Mouse (Mus musculus) stomach, adult 2 months (tissue): ENCODE results near the gene Gm21627. TPM values are rescaled to one million over a fixed set of nuclear protein-coding genes. Genes with fewer than 3 reads are reported as not detected.

Experiments
- polyA plus RNA-seq: library from polyadenylated mRNA; depleted of rRNA; stranded (reverse); fragments of >200 nt; gene quantifications from 2 replicates; pipeline ENCODE4 v1.2.3, GENCODE M21; 2012; rRNA removed

Gene Gm21627
- not detected in 2 replicates for polyA plus RNA-seq

GRCm38 (mm10) chrY:63228127-63228526 lies at the start of gene Gm21627:
Gene Gm21627, plus strand, starts transcription at chrY:63228427.

